Comparison of ENCODE assay signal across 18 mouse cellular contexts in the genomic region with DNA sequence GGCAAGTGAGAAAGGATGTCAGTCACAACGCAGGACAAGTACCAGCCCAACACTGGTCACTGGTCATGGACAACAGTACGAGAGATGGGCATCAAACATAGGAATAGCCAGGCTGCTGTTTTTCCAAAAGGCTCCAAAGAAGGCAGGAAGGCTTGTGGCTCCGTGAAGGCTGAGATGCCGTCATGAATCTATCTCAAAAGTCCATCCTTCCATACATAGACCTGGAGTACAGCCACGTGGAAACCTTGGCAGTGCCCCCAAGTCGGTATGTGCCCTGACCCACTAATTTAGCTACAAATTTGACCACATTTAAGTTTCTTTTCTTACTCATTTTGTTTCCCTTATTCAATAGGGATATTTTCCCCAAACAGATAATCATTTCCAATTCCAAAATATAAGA.
DNase-seq lines count a peak whose midpoint lies in the region.
"Had no signal": no experiment of that assay in that cellular context is flagged by ENCODE, and none has a peak within 500 bp of the region (broad histone marks: within the 10 kb centered on the region; RNA-seq: fewer than 3 reads in every experiment).

No protein-coding gene starts in this region.

- DNase-seq in heart, adult 11 months, result peak; percentile 76
- DNase-seq in heart, adult 18-20 months, result no peak
- peak; percentile 19 for DNase-seq in cerebellum, adult 11 months
- peak; percentile 42 for DNase-seq in cerebellum, adult 9-10 months
- DNase-seq in cerebellum, postnatal 36 days, result peak; percentile 25 to 45
- no peak for DNase-seq in layer of hippocampus, postnatal 10 days (ENCODE audit: low spot score in 2 of 2)
- no peak for DNase-seq in thymus, postnatal 36 days
- DNase-seq: adrenal gland, adult 8-10 months; gastrocnemius, postnatal 14 days; heart, adult 2 months; heart, postnatal 4 days; kidney, adult 9 months; kidney, postnatal 10 days; liver, postnatal 0 days; lung, postnatal 36 days; midbrain, embryonic 14.5 days; retina, postnatal 1 day; right cerebral cortex, postnatal 25 days had no signal

Comparison
In these comparisons a context has a peak if more than half of its experiments do, and no peak if none do; other contexts are left out.
1. DNase-seq: peak in heart, adult 11 months (single experiment), cerebellum, adult 11 months (single experiment), cerebellum, adult 9-10 months (single experiment) and cerebellum, postnatal 36 days (2 of 2); none in heart, adult 18-20 months (0 of 2), layer of hippocampus, postnatal 10 days (0 of 2) and thymus, postnatal 36 days (0 of 2).